Mouse (Mus musculus) monocyte, adult 2 months (primary cell): Measurements from ENCODE around the gene Cfap299.
"Not testable (repeated sequence)": the region's sequence is repeated elsewhere in the genome, so short reads cannot be mapped to it uniquely, and the experiment has no call there.

Source experiments
- DNase-seq, 2 experiments: peaks; one replicate each; pipeline ENCODE4 v3.0.0; 2022; ENCODE audit warnings: low spot score in 2 of 2, low read depth in 1 of 2

Gene Cfap299

DNA sequence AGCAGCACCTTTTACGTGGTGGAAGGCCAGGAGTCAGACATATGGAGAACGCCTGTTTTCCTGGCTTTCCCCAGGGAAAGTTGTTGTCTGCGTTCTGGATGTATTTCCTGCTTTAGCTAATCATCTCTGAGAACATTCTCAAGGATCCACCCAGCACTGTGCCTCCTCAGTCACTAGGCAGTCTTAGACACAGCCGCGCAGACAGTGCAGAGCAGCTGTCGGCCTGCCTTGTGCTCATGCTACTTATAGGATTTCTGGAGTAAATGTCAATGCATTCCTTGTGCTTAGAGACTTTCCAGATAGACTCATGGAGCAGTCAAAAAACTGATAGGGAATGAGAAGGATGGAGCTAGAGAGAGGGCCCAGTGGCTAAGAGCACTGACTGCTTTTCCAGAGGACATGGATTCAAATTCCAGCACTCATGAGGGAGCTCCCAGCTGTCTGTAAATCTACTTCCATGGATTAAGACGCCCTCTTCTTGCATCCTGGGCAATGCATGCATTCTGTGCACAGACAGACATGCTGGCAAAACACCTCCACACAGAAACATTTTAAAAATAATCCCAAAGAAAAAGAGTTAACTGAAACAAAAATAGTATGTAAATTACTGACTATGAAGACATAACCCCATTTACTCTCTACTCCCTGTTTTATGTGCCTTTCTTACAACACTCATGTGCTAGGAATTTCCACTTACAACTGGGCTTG lies 193.3 kb downstream of the Cfap299 start:
- DNase-seq, result no peak

DNA sequence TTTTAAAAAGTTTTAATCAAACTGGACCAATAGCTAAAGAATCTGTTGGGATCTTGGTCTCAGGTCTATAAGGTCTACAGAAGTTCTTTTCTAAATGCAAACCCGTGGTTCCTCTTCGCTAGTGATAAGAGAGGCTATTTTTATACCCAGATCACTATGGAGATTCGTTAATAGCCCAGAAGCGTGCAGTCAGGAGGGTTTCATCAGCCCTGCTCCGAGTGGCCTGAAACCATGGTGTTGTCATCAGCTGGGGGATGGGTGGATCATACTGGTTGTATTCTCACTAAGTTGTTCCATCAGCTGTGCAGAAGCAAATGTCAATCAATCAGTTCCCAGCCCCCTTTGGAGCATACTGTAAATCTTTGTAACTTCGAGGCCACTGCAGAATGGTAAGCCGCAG lies 193.9 kb downstream of the Cfap299 start:
- no peak for DNase-seq

DNA sequence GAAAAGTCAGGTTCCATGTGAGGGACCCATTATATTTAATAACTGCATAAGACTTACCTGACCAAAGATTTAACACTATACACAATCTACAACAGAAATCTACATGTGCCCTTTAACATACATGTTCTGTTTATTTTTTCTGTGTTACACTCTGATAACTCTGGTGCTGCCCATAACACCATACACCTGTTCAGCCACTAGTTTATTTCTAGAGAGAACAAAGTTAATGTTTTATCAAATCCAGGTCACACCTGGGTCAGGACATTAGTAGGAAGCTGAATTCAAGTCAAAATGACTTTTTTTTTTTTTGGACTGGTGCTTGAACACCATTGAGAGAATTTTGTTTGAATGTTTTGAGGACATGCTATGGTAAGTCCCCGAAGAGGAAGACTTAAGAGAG lies 194.7 kb downstream of the Cfap299 start:
- no peak for DNase-seq

DNA sequence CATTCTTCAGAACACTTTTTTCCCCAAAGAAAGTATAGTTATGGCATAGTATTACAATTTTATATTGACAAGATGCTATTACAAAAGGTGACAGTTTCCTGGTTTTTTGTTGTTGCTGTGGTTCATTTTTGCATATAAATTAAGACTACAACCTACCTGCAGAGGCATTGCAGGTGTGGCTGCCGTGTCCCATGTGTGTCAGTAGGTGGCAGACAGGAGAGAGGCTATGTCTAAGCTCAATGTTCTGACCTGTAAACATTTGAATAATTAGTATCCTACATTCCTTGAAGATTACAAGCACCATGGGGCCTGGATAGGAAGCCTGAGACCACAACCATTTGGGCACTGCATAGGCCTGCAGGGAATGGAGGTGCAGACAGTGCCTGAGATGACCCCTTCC lies 212.2 kb downstream of the Cfap299 start:
- DNase-seq, result no peak

DNA sequence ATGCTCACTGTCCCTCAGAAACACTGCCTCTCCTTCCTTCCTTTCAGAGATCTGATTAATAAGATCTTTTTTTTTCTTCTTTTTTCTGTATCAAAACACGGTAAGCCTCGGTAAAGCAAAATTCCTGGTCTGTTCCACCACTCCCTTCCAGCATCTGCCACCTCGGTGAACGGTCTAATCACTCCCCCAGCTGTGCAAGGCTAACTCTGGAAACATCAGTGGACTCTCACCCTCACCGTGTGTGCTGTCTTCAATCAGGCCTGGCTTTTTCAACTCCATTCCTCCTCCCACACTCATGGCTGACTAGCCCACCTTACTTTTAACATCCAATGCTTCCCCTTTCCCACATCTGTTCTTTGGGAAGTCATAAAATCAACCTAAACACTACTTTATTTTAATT lies 221.2 kb downstream of the Cfap299 start:
- DNase-seq, result no peak

DNA sequence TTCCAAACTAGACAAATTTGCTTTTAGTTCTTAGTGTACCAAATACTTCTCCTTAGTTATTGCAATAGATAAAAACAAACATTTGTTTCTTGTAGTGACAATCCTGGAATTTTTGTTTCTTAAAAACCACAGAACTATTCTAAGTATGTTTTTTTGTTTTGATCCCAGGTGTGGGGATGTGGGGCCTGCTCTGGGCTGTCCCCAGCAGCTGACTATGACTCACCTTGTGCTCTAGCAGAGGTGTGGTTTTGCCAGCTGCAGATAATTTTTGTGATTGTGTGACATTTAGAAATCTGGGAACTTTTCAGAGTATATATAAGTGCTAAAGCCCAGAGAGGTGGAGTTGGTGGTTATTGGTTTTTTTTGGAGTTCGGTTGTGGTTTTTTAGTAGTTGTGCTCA lies 221.8 kb downstream of the Cfap299 start:
- no peak for DNase-seq

DNA sequence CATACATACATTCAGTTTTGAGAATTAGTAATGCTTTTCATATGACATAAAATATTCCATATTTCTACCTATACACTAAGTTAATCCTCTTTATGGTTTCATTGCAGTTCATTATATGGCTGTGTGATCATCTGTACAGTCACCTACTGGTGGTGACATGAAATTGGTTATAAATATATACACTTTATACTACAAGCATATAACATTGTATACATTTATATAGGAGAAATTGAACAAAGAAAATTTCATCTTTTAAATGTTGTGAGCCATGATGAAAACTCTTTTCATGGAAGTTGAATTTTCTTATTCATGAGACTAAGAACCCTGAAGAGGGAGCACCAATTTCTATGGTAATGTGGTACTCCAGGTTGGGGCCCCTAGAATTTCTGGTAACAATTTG lies 223.3 kb downstream of the Cfap299 start, which contains the start of gene Gm11111:
Gm11111 (plus strand) TSS at position 301 of the 400 bp plus-strand sequence.
- DNase-seq, result no peak

DNA sequence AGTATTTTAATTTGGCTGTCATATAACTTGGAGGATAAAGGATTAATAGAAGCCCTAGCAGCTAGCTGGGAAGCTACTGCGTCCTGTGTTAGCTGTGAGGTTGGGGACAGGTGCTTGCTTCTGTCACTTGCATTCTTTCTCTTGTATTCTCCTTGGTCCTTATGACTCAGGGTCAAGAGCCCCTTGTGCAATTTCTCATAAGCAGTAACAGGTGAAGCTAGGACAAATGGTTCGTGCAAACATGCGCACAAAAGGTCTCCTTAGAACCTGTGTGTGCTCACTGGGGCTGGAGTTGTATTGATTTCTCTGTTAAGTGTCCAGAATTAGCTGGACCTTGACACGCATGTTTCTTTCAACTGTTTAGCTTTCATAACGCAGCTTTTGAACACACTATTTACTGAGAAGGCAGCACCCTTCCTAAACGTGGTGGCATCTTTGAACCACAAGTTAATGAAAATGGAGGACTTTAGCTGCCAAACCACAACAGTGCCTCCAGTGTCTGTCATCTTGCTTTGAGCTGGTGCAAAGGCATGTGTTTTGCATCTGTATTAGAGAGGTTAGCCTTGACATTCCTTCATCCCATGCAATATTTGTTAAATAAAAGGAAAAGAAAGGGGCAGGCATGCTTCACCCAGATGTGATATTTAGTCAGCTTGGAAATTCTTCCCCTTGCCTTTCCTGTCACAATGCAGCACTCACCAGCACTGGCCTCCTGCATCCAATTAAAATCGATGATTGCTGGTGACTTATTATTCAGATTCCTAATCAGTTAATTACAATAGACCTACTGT lies 223.9 kb downstream of the Cfap299 start:
- DNase-seq, result no peak

DNA sequence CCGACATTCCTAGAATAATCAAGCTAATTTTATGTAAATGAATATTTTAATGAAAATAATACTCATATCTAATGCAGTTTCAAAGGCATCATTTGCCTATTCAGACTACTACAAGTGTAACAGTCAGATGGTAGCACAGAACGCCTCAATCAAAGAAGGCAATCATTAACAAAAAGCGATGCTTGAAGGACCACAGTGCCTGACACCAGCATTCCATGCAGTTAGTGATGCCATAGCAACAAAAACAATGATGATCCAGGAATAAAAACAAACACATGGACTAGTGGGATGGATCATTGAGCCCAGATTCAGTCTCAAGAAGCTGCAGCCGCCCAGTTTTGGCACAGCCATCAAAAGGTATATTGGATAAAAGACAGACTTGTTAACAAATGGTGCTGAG lies 232.2 kb downstream of the Cfap299 start:
- no peak for DNase-seq

DNA sequence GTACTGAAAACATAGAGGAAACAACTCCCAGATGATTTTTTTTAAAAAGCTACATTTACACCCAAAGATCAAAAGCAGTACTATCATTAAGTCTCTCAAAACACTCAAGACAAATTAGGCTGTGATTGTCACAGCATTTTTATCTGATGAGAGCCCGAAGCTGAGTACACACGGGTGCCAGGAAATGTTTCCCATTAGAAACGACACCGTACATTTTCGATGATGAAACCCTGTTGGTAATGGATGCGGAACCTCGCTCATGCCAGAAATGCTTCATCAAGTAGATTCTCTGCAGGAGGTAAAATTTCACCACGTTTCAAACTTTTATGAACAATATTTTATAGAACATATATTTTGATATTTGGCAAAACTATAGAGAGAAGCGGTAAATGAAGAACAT lies 233.7 kb downstream of the Cfap299 start:
- DNase-seq, result no peak

DNA sequence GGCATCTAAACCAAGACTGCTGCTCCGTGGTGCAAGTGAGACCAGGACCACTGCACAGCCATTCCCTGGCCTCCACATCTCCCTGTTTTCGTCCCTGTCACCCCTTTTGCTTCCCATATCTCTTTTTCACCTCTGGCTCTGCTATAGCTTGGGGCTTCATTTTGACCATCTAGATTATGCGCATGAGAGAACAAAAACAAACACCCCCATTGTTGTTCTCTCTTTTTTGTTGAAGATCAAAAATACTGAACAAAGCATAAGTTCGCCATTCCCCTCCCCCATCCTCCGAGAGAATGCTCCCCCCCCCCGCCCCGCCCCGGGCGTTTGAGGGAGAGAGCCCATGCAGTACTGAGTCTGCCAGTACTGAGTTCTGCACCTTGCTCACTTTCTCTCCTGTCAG lies 234.7 kb downstream of the Cfap299 start:
- DNase-seq, result no peak

DNA sequence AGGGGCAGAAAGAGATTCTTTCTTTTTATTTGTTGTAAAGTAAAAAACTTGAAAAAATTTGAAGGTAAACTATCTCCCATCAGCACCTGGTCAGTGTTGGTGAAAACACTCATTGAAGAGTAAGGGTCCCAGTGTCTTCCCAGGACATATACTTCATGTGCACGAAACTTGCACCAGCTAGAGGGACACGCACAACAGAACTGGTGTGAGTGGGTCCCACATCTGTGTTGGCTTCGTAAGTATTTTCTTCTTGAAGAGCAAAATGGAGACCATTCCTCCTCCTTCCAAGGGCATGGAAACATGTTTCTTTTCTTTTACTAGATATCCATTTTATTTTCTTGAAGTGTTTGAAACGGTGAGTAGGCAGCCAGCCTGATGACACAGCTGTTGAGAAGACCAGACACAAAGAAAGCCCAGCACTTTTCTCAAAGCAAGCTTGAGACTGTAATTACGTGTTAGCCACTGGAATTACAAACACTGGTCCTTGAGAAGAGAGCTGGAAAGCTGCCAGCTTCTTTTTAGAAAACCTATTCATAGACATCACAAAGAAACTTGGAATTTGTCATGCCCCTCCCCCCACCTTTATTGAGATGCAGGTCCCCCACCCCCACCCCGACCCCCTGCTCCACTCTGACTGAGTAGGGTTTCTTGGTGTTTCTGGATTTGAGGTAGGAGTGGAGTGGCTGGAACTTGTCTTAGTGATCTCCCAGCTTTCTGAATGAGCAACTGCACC lies 237.5 kb downstream of the Cfap299 start:
- no peak for DNase-seq

DNA sequence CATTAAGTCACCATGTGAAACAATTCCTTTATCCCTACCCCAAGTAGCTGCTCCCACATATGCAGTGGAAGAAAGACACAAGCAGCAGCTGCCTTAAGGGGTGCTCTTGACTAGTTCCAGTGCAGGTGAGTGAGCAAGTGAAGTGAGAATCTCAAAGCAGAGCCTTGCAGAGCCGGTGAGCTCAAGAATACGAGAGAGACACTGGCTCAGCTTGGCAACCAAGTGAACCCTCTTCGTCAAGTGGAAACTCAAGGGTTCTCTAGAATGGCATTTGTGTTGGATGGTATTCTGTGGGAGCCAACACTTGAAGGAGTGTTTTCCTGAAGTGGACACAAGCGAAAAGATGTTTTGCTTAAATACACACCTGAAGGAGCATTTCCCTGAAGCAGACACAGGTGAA lies 239.4 kb downstream of the Cfap299 start:
- no peak for DNase-seq

DNA sequence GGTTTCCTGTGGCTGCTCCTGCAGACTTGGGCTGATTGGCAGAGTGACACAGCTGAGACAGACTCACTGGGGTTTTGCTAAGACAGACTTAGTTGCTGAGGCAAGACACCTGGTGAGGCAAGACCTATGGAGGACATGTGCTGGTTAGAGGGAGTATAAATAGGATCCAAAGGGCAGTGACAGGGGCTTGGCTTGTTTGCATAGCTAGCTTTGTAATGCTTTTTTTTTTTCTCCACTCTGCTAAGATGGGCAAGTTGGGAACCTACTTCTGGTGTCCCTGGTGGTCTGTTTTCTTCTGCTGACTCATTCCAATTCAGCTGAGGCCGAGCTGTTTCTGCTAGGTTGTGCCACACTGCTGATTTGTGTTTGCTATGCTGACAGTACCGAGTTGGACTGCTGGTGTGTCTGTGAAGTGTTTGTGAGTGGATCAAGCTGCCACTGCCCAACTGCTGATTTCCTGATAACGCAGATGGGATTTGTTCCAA lies 240.0 kb downstream of the Cfap299 start:
- no peak for DNase-seq

DNA sequence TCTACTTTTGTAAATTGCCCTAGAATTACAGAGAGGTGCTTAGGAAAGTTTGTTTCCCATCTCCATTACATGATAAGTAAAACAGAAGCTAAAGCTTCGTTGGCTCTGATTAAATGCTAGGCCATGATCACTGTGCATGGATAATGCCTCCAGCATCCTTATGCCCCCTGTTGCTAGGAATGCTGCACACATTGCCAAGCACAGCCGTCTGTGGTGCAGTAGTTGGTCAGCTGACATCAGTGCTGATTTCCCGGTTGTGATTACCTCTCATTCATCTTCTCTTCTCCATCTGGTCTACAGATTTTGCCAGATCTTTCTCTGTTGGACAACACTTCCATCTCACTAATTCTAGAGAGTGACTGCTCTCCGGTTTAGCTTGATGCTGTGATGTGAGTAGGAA lies 243.3 kb downstream of the Cfap299 start:
- DNase-seq, result no peak

DNA sequence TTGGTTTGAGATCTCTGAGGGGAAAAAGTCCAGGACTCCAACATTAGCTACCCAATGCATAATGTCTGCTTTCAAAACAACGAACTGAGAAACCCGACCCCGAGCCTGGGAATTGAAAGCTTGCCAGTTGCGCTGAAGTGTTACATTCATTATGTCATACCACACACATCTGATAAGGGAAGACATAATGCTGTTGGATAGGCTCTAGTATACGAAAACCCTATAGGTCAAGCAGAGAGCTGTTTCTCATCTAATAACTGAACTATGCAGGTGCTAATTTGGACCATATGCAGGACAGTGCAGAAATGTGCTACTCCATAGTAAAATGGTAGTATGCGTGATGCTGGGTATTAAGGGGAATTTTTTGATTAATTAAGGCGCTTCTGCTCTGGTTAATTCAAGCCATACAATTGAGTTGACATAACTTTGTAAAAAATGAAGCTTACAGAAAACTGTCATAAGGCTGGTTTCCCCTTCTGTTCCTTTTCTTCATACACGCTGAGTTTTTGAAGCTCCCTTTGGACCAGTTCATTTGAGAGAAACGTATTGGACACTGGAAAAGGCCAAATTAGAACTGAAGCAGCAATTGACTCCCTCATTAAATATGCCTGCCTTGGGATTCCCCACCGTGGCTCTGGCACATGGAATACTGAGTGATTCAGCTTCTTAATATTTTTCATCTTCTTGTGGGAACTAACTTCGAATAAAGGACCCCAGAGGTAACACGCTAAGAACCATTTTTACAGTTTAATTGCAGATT lies 245.8 kb downstream of the Cfap299 start:
- no peak for DNase-seq

DNA sequence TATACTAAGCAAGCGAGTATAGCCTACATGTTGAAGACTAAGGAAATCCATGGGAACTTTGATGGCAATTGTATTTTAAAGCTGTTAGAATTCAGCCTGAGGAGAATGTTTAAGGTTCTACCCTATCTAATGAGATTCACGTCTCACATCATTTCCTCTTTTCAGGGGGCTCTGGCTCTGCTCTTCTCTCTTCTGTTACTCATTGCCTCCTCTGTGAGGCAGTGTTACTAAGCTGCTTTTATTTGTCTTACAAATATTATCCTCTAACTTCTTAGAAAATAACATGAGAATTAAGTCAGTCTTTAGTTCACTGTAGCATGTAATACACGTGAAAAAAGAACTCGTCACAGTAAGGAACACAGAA lies 246.3 kb downstream of the Cfap299 start:
- no peak for DNase-seq

DNA sequence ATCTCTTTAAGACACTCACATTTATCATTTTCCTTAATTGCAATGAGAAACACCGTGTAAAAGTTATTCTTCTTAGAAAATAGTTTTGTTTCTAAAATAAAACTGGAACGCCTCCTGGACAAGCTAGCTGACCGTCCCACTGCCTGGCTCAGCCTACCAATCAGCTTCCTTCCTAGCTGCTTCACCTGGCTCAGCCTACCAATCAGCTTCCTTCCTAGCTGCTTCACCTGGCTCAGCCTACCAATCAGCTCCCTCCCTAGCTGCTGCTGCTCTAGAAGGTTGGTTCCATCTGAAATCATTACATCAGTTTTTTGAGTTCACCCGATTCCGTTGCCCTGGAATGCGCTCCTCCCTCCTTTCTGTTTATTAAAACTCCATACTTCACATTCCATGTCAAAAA lies 247.4 kb downstream of the Cfap299 start:
- not testable (repeated sequence) for DNase-seq

DNA sequence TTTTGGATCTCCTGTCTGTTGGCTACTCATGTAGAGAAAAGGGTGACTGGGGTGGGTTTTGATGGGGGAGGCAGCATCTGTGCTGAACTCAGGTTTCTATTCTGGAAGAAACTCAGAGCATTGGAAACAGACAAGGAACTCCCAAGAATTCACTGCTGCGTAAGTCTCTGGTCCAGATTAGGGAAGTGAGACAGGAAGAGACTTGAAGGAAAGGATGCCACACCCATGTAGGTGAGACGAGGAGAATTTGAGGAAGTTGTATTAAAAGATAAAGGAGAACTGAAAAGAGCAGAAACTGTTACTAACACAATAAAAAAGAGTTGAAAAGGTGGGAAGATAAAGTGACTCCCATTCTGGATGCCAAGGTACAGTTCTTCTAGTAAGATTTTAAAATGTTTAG lies 249.3 kb downstream of the Cfap299 start:
- no peak for DNase-seq

DNA sequence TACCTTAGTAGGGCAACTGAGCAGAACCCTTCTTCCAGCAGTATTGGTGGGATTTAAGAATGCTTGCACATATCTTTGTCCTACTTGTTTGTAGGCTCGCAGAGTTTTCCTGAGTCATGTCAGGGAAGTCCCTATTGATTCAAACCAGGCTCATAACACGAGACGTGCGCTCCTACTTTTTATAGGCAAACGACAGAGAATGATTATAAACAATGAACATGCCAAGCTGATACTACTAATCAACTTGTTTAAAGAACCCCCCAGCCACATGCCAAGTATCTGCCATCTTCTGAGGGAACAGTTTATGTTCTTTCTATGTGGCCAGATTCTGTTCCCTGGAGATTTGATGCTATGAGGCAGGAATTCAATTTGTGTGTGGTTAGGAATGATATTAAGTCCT lies 251.7 kb downstream of the Cfap299 start:
- DNase-seq, result no peak

DNA sequence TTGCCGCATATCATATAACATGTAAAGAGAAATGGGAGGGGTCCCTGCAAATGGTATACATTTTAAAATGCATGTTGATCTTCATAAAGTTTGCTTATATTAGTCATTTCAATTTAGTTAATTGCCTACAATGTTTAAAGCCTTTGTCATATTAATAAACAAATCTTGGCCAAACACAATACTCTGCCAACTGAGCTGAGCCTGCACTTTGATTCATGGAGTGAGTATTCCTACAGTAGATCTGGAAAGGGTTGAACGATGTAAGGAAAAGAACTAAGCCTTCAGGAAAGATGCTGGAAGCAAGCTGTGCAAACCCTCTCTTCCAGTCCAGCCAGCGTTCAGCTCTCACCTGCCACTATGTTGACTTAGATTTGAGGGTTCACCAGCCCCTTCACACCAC lies 252.9 kb downstream of the Cfap299 start:
- no peak for DNase-seq
